Mouse (Mus musculus) spleen, postnatal 14 days (tissue): Measurements from ENCODE around the gene Rnf185.

Source experiments
- DNase-seq, 2 experiments: peaks; one replicate each; pipeline ENCODE4 v3.0.0; 2021 to 2022; ENCODE audit warnings: low spot score in 2 of 2

Rnf185 gene

GRCm38 (mm10) chr11:3452167-3452639, at the start of gene Rnf185:
TSS of gene Rnf185 (minus strand) at chr11:3452363.
- peak; percentile 80 to 85 for DNase-seq

- DNase-seq = no peak
Observed at GRCm38 (mm10) chr11:3497296-3497695, 45.1 kb upstream of the Rnf185 start.

DNA sequence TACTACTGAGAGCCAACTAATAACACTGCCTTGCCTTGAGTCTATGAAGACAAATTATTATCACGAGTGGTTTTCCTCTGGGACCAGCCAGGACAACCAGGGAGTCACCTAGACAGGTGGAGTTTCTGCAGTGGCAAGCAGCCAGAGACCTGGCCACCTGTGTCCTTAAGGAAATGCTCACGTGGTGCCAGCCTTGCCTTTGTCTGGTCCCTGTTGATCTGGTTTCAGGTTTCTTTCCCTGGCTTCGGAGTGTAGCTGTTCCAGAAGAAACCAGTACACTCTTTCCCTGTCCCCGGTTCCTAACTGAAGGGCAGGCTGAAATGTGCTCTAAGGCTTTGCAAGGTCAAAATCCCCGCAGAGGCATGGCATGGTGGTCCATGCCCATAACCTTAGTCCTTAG, 44.6 kb upstream of the Rnf185 start:
- no peak for DNase-seq

GRCm38 (mm10) chr11:3495496-3495895, 43.3 kb upstream of the Rnf185 start:
- no peak for DNase-seq

GRCm38 (mm10) chr11:3494857-3495256, 42.7 kb upstream of the Rnf185 start:
- DNase-seq = no peak

DNA sequence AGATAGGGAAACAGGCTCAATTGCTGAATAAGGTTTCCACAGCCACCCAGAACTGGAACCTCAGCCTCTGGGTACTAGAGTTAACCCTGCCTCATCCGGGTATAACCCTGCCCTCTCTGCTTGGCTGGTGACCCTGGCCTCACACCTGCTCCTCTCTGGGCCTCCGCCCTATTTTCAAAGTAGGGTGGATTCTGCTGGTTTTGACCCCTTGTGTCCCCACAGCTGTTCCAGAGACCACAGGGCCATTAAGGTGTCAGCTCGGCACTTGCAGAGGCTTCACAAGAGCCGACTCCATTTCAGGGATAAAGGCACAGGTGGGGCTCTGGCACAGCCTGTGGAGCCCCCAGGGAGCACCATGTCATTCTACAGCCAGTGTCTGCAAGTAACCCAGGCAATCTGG, 40.6 kb upstream of the Rnf185 start:
- DNase-seq = no peak

- DNase-seq = no peak
Observed at GRCm38 (mm10) chr11:3489036-3489435, 36.9 kb upstream of the Rnf185 start.

- DNase-seq = no peak
Observed at GRCm38 (mm10) chr11:3487952-3488570, 35.9 kb upstream of the Rnf185 start, which contains the start of gene Pla2g3. TSS of gene Pla2g3 (plus strand) at chr11:3488284.

GRCm38 (mm10) chr11:3486349-3486748, 34.2 kb upstream of the Rnf185 start:
- no peak for DNase-seq

GRCm38 (mm10) chr11:3483980-3484642, 31.9 kb upstream of the Rnf185 start:
- DNase-seq = no peak

GRCm38 (mm10) chr11:3475489-3475888, 23.3 kb upstream of the Rnf185 start:
- no peak for DNase-seq

DNA sequence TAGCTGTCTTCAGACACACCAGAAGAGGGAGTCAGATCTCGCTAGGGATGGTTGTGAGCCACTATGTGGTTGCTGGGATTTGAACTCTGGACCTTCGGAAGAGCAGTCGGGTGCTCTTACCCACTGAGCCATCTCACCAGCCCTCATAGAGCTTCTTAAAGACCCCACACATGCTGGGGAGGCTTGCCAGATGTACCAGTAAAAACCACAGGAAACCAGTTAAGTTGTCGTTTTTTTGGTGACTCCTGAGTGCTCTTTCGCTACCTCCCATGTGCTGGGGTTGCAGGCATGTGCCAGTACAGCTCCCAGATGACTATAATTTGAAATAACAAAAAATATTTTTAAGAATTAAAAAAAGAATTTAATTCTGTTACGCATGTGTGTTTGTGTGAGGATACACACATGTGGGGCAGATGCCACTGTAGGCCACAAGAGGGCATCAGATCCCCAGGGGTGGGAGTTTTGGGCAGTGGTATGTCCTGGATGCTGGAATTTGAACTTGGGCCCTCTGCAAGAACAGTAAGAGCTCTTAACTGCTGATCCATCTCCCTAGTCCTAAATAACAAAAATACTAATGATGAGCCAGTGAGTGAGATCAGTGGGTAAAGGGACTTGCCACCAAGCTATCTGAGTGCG, 22.4 kb upstream of the Rnf185 start:
- no peak for DNase-seq

GRCm38 (mm10) chr11:3472484-3472883, 20.3 kb upstream of the Rnf185 start:
- peak; percentile 46 to 73 for DNase-seq

DNA sequence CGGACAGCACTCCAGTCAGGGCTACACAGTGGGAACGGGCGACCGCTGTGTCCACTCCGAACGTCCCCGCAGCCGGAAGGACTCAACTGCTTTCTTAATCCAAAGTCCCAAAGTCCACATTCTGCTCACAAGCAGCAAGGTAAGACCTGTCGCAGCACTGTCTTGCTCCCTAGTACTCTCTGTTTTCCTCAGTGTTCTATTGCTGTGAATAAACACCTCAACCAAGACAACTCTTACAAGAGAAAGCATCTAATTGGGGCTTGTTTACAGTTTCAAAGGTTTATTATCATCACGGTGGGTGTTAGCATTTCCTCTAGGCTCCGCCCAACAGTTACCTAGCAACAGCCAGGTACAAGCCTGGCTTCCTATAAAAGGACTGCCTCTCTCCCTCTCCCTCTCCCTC, 19.3 kb upstream of the Rnf185 start:
- DNase-seq = no peak

GRCm38 (mm10) chr11:3462846-3463245, 10.7 kb upstream of the Rnf185 start:
- no peak for DNase-seq

DNA sequence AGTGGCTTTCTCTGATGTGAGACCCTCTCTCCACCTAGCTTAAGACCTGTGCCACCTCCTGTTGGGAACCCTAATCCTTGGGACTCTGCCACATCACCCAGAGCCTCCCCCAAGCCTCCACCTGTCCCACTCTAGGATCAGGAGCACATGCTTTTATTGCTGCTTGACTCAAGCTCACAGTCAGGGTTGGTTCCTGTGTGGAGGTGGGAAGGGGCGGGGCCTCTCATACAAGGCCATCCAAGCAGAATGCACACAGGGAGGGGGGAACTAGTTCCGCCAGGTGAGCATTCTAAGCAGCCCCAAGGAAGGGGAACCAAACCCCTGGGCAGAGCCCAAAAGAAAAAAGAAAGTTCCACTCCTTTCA, 6.9 kb upstream of the Rnf185 start:
- no peak for DNase-seq

- DNase-seq = no peak
Observed at GRCm38 (mm10) chr11:3458428-3459104, 6.4 kb upstream of the Rnf185 start.

- peak; percentile 25 to 64 for DNase-seq
Observed at GRCm38 (mm10) chr11:3456354-3456753, 4.2 kb upstream of the Rnf185 start.

DNA sequence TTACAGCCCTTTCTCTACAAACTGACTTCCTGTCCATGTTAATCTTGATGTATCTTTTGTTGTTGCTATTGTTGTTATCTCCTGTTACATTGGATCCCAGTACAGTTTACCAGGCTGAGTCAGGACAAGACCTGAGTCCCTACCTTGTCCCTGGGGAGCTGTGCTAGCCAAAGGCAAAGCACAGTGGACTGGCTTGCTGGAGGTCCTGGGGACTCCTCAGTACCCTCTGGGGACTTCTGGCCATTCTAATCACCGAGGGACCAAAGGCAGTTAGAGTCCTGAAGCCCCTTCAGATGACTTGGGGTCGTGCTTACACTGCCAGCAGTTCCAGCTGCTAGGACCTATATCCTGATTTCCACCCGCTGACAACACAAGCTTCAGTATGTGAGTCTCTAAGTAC, 2.3 kb upstream of the Rnf185 start:
- no peak for DNase-seq

GRCm38 (mm10) chr11:3453467-3453866, 1.3 kb upstream of the Rnf185 start:
- DNase-seq = no peak

GRCm38 (mm10) chr11:3452769-3453168, 606 bp upstream of the Rnf185 start:
- no peak for DNase-seq

DNA sequence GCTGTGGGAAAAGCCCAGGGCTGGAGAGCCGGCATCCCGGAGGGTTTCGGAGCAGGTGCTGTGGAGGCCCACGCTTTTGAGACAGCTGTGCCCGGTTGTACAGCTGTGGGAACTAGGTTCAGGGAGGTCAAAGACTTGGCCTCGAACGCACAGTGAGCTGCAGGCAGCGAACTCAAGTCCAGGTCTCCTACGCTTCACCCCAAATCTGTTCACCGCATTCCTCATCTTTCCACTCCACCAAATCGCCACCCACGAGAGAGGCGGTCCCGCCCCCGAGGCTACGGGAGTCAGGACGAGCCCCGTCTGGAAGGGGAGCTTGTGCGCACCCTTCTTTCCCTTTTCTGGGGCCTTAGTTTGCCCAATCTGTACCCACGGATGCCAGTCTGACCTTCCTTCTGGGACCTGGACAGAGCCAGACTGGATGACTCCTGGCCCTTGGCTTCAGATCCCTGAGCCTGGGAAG, 431 bp downstream of the Rnf185 start:
- DNase-seq = peak in 1 of 2 experiments; percentile 14
